Mouse (Mus musculus): Measurements from ENCODE around the gene Nxn.

Nxn gene

GRCm38 (mm10) chr11:76363178-76363577, 35.8 kb downstream of the Nxn start:
- DNase-seq (ENCODE audit: low read depth, low spot score) = peak; percentile 61

- no peak for DNase-seq (ENCODE audit: low read depth, low spot score)
Observed at GRCm38 (mm10) chr11:76361422-76361821, 37.5 kb downstream of the Nxn start.

GRCm38 (mm10) chr11:76360255-76360654, 38.7 kb downstream of the Nxn start:
- DNase-seq (ENCODE audit: low read depth, low spot score) = no peak

- DNase-seq (ENCODE audit: low read depth, low spot score) = no peak
Observed at GRCm38 (mm10) chr11:76358628-76359320, 40.2 kb downstream of the Nxn start.

GRCm38 (mm10) chr11:76357464-76357863, 41.5 kb downstream of the Nxn start:
- DNase-seq (ENCODE audit: low read depth, low spot score) = peak; percentile 96

- DNase-seq (ENCODE audit: low read depth, low spot score) = no peak
Observed at GRCm38 (mm10) chr11:76356091-76356490, 42.8 kb downstream of the Nxn start.

- DNase-seq (ENCODE audit: low read depth, low spot score) = no peak
Observed at GRCm38 (mm10) chr11:76355425-76355824, 43.5 kb downstream of the Nxn start.

- peak; percentile 64 for DNase-seq (ENCODE audit: low read depth, low spot score)
Observed at GRCm38 (mm10) chr11:76352861-76353558, 45.9 kb downstream of the Nxn start.

GRCm38 (mm10) chr11:76351624-76352011, 47.3 kb downstream of the Nxn start:
- no peak for DNase-seq (ENCODE audit: low read depth, low spot score)

GRCm38 (mm10) chr11:76350931-76351623, 47.9 kb downstream of the Nxn start:
- DNase-seq (ENCODE audit: low read depth, low spot score) = peak; percentile 99

GRCm38 (mm10) chr11:76349833-76350232, 49.1 kb downstream of the Nxn start:
- no peak for DNase-seq (ENCODE audit: low read depth, low spot score)

- DNase-seq (ENCODE audit: low read depth, low spot score) = no peak
Observed at GRCm38 (mm10) chr11:76347589-76347988, 51.4 kb downstream of the Nxn start.

GRCm38 (mm10) chr11:76343031-76343430, 55.9 kb downstream of the Nxn start:
- DNase-seq (ENCODE audit: low read depth, low spot score) = no peak

GRCm38 (mm10) chr11:76341884-76342645, 56.9 kb downstream of the Nxn start:
- no peak for DNase-seq (ENCODE audit: low read depth, low spot score)

- DNase-seq (ENCODE audit: low read depth, low spot score) = no peak
Observed at GRCm38 (mm10) chr11:76341163-76341562, 57.8 kb downstream of the Nxn start.

GRCm38 (mm10) chr11:76339830-76340229, 59.1 kb downstream of the Nxn start:
- no peak for DNase-seq (ENCODE audit: low read depth, low spot score)

- DNase-seq (ENCODE audit: low read depth, low spot score) = no peak
Observed at GRCm38 (mm10) chr11:76339141-76339540, 59.8 kb downstream of the Nxn start.

- no peak for DNase-seq (ENCODE audit: low read depth, low spot score)
Observed at GRCm38 (mm10) chr11:76338656-76339055, 60.3 kb downstream of the Nxn start.

GRCm38 (mm10) chr11:76337764-76338163, 61.2 kb downstream of the Nxn start:
- DNase-seq (ENCODE audit: low read depth, low spot score) = peak; percentile 70

GRCm38 (mm10) chr11:76337236-76337635, 61.7 kb downstream of the Nxn start:
- DNase-seq (ENCODE audit: low read depth, low spot score) = no peak

GRCm38 (mm10) chr11:76336224-76336623, 62.7 kb downstream of the Nxn start:
- DNase-seq (ENCODE audit: low read depth, low spot score) = no peak

GRCm38 (mm10) chr11:76334966-76335365, 64.0 kb downstream of the Nxn start:
- no peak for DNase-seq (ENCODE audit: low read depth, low spot score)
